Mouse (Mus musculus) hindbrain, postnatal 0 days (tissue): ENCODE measurements at regions not wholly inside any gene's neighbourhood (a gene's known extent, or its start where the extent isn't known, plus 50 kb on each side); places are given as distances from the start of the nearest gene placed in this dataset.

Source experiments
- ATAC-seq: fragments of 200-750 bp; cut with Nextera tagmentation; 2 replicates; pipeline ENCODE4 v1.8.0; 2017; ENCODE audit warnings: mild to moderate bottlenecking, moderate TSS enrichment, moderate library complexity
- DNase-seq: peaks from one replicate; pipeline ENCODE4 v3.0.0-alpha.2; 2015; ENCODE audit warnings: low spot score
- H3K27ac ChIP-seq: fragments of 300-500 bp; sonication (generic); 2 replicates; pipeline ENCODE4 v1.5.1; 2014; ENCODE audit warnings: mild to moderate bottlenecking
- H3K27me3 ChIP-seq: fragments of 300-500 bp; sonication (generic); 2 replicates; pipeline ENCODE4 v1.6.1; 2014; ENCODE audit warnings: low read length, mixed read lengths; ENCODE audit not compliant: insufficient read depth
- H3K36me3 ChIP-seq: fragments of 300-500 bp; sonication (generic); 2 replicates; pipeline ENCODE4 v1.6.1; 2014; ENCODE audit warnings: low read length, mixed read lengths; ENCODE audit not compliant: insufficient read depth
- H3K4me1 ChIP-seq: fragments of 300-500 bp; sonication (generic); 2 replicates; pipeline ENCODE4 v1.6.1; 2014; ENCODE audit warnings: antibody characterized with exemption, low read length, mixed read lengths; ENCODE audit not compliant: insufficient read depth
- H3K4me2 ChIP-seq: fragments of 300-500 bp; sonication (generic); 2 replicates; pipeline ENCODE4 v1.6.1; 2014; ENCODE audit warnings: low read depth, mild to moderate bottlenecking, low read length, moderate library complexity, mixed read lengths
- H3K4me3 ChIP-seq: fragments of 300-500 bp; sonication (generic); 2 replicates; pipeline ENCODE4 v1.5.1; 2014; ENCODE audit warnings: low read length
- H3K9ac ChIP-seq: fragments of 300-500 bp; sonication (generic); replicated peaks from 2 replicates; pipeline ENCODE4 v1.6.1; 2014; ENCODE audit warnings: mild to moderate bottlenecking, low read length, moderate library complexity, mixed read lengths
- H3K9me3 ChIP-seq: fragments of 300-500 bp; sonication (generic); 2 replicates; pipeline ENCODE4 v1.6.1; 2016; ENCODE audit warnings: low read length, mixed read lengths
- CTCF ChIP-seq: IDR thresholded peaks from 2 replicates; pipeline ENCODE4 v1.5.1; 2016; ENCODE audit warnings: antibody characterized with exemption, control low read depth, low read depth
- WGBS: fragments of 180-500 bp; shearing (Covaris S2); extraction: QIAGEN DNeasy Blood & Tissue Kit; methylation state at CpG from one replicate; pipeline ENCODE4 v1.1.7; 2014; 5-methylcytosine and 5-hydroxymethylcytosine counted together

DNA sequence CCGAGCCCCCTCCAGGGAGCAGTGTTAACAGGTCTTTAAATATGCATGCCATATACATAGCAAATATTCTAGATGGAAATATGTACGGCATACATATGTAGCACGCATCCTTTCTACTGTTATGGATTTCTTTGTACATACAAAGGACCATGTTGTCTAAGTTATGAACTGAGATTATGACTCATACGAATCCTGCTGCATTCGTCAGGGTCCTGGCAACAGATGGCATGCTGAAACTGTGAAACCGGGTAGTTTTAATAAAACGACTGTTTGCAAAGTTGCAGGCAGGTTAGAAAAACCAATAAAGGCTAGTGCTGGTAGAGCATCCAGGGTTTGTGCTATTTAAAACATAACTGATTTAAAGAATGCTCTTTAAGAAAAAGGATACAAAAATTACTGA, 88.8 kb upstream of the Tlk1 start:
- no peaks in the 10 kb centered on the region for H3K9me3 ChIP-seq
- H3K4me3 ChIP-seq, result no peak overlapping the region
- TF ChIP-seq CTCF, result no peak
- H3K27me3 ChIP-seq, result no peaks in the 10 kb centered on the region
- no peaks in the 10 kb centered on the region for H3K4me1 ChIP-seq
- 77% methylated on average over 7 of the region's 7 CpGs for WGBS
- H3K9ac ChIP-seq, result no peak overlapping the region
- H3K36me3 ChIP-seq, result no peaks in the 10 kb centered on the region
- DNase-seq (no peak), ATAC-seq (no peak)
- no peak overlapping the region for H3K27ac ChIP-seq
- H3K4me2 ChIP-seq, result no peak overlapping the region

DNA sequence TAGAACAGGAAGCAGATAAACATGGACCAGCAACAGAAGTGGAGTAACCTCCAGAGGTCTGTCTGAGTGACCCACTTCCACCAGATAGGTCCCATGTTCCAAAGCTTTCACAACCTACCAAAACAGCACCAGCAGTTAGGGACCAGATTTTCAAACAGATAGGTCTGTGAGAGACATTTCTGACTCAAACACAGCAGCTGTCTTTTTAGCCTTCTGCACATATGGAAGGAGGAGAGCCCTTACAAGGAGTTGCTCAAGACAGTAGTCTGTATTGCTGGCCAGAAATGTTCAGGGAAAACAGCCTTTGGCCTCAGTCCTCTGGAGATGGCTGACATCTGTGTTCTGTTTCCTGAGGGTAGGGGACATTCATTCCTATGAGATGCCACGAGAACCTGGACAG, 83.9 kb upstream of the Tlk1 start:
- Histone ChIP-seq H3K9me3 (no peaks in the 10 kb centered on the region), H3K4me2 (no peak overlapping the region), H3K27me3 (no peaks in the 10 kb centered on the region), H3K4me1 (no peaks in the 10 kb centered on the region), H3K27ac (no peak overlapping the region), H3K36me3 (no peaks in the 10 kb centered on the region), H3K9ac (no peak overlapping the region), H3K4me3 (no peak overlapping the region)
- DNase-seq, result no peak
- 82% methylated on average over 1 of the region's 1 CpGs for WGBS
- no peak for ATAC-seq
- TF ChIP-seq CTCF, result no peak

- DNase-seq (no peak), ATAC-seq (peak; percentile 32; the same call in 1 of the 2 replicates)
- TF ChIP-seq CTCF, result no peak
- H3K4me2 ChIP-seq, result no peak overlapping the region
- H3K36me3 ChIP-seq, result no peaks in the 10 kb centered on the region
- no peaks in the 10 kb centered on the region for H3K9me3 ChIP-seq
- no peak overlapping the region for H3K4me3 ChIP-seq
- H3K9ac ChIP-seq, result no peak overlapping the region
- no peaks in the 10 kb centered on the region for H3K4me1 ChIP-seq
- no peaks in the 10 kb centered on the region for H3K27me3 ChIP-seq
- H3K27ac ChIP-seq, result no peak overlapping the region
- WGBS, result 68% methylated on average over 1 of the region's 1 CpGs
Measured at GRCm38 (mm10) chr2:70908579-70908978, 83.1 kb upstream of the Tlk1 start.

GRCm38 (mm10) chr2:70906216-70906615, 80.7 kb upstream of the Tlk1 start:
- H3K9me3 ChIP-seq, result no peaks in the 10 kb centered on the region
- H3K4me2 ChIP-seq, result no peak overlapping the region
- no peaks in the 10 kb centered on the region for H3K27me3 ChIP-seq
- no peak overlapping the region for H3K4me3 ChIP-seq
- H3K9ac ChIP-seq, result no peak overlapping the region
- DNase-seq (no peak), ATAC-seq (no peak)
- H3K4me1 ChIP-seq, result no peaks in the 10 kb centered on the region
- H3K27ac ChIP-seq, result no peak overlapping the region
- WGBS, result 62% methylated on average over 3 of the region's 3 CpGs
- no peak for TF ChIP-seq CTCF
- no peaks in the 10 kb centered on the region for H3K36me3 ChIP-seq

GRCm38 (mm10) chr2:70904429-70904828, 78.9 kb upstream of the Tlk1 start:
- Histone ChIP-seq H3K4me2 (no peak overlapping the region), H3K36me3 (no peaks in the 10 kb centered on the region), H3K4me3 (no peak overlapping the region), H3K4me1 (no peaks in the 10 kb centered on the region), H3K9ac (no peak overlapping the region), H3K27ac (no peak overlapping the region), H3K27me3 (no peaks in the 10 kb centered on the region), H3K9me3 (no peaks in the 10 kb centered on the region)
- no peak for ATAC-seq
- 85% methylated on average over 5 of the region's 5 CpGs for WGBS
- TF ChIP-seq CTCF, result no peak
- no peak for DNase-seq

GRCm38 (mm10) chr2:70902196-70902595, 76.7 kb upstream of the Tlk1 start:
- DNase-seq (no peak), ATAC-seq (no peak)
- Histone ChIP-seq H3K9ac (no peak overlapping the region), H3K27ac (no peak overlapping the region), H3K4me3 (no peak overlapping the region), H3K4me2 (no peak overlapping the region), H3K9me3 (no peaks in the 10 kb centered on the region), H3K36me3 (no peaks in the 10 kb centered on the region), H3K4me1 (no peaks in the 10 kb centered on the region), H3K27me3 (no peaks in the 10 kb centered on the region)
- no peak for TF ChIP-seq CTCF
- 88% methylated on average over 3 of the region's 3 CpGs for WGBS

DNA sequence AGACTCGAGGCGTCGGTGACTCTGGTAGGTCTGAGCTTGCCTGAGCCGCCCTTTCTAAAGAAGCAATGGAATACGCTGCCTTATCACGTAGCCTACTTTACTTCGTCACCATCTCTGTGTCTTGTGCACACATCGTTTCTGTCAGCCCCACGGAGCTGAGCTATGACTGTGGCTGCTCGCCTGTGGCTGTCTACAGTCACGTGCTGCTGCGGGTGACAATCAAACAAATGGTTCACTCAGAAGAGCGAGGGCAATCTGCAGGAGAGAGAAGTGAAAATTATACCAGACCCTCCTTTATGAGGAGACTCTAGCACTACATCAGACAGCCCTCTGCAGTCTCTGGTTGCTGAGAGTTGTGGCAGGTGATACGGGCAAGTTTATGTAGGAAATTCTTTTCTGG, 76.0 kb upstream of the Tlk1 start:
- Histone ChIP-seq H3K9me3 (no peaks in the 10 kb centered on the region), H3K27ac (peak overlapping the region; percentile 32; the same call in 1 of the 2 replicates), H3K4me3 (no peak overlapping the region), H3K27me3 (no peaks in the 10 kb centered on the region), H3K9ac (no peak overlapping the region), H3K4me1 (no peaks in the 10 kb centered on the region), H3K4me2 (no peak overlapping the region), H3K36me3 (no peaks in the 10 kb centered on the region)
- 72% methylated on average over 14 of the region's 14 CpGs for WGBS
- no peak for TF ChIP-seq CTCF
- ATAC-seq (peak; percentile 68), DNase-seq (peak; percentile 29)
